Mouse (Mus musculus) layer of hippocampus, adult 6 months (tissue): ENCODE measurements around the gene Wdr19. TPM values are rescaled to one million over a fixed set of nuclear protein-coding genes. Genes with fewer than 3 reads are reported as not detected.

Experiments used
- long read RNA-seq, 2 experiments: library from polyadenylated mRNA; unstranded; transcript quantifications; one replicate each; pipeline ENCODE4 v2.0.0; 2019 to 2020
- polyA plus RNA-seq: library from polyadenylated mRNA; unstranded; fragments of <200 nt; fragmentation: Nextera tagmentation; gene quantifications from 2 replicates; pipeline ENCODE4 v1.2.3, GENCODE M21; 2021

Gene Wdr19
- 7.4 and 7.5 TPM in 2 replicates for polyA plus RNA-seq
- long read RNA-seq, experiment 1, partial matches to known transcripts: 3 of 5 reads
- long read RNA-seq, experiment 1, other reads (novel, unspliced or antisense): 2 of 5 reads
- long read RNA-seq, experiment 2, full-length matches to known transcripts: 27 of 37 reads
- long read RNA-seq, experiment 2, partial matches to known transcripts: 3 of 37 reads
- long read RNA-seq, experiment 2, other reads (novel, unspliced or antisense): 7 of 37 reads

DNA sequence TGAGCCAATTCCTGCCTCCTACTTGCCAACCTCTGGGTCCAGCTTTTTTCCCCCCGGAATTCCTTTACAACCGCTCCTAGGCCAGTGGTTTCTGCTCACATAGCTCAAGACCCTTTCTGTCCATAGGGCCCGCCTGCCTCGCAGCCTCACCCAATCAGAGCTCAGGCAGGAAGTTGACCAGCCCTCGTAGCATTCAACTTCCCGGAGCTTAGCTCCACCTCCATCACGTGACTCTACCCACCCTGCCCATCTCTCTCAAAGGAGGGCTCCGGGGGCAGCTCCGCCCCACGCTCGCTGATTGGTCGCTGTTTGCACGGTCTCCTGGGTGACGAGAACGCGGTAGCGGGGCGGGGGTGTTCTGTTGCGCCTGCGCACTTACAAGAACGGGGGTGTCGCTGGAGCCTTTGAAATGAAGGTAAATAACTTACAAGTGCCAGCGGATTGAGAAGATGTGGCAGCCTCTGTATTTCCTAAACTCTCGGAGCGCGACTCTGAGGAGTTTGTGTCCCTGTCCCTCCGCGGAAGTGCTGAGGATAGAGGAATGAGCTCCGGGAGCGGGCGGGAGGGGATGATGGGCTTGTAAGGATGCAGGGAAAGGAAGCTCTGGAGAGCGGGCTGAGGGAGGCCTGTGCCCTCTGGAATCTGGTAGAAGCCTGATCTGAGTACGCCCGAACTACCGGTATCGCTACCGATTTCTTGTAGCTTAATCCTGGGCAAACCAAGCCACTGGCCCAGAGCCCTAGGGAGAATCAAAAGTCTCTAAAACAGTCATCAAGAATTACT, at the start of gene Wdr19:
Wdr19 (plus strand) TSS at position 351 of the 783 bp plus-strand sequence.

Other genes with a start within 250 kb of the Wdr19 start
- gene Tlr6, start 239.6 kb upstream of the Wdr19 start, polyA plus RNA-seq: 0.21 and 0.26 TPM in 2 replicates
- 6.8 and 8.7 TPM in 2 replicates for gene Fam114a1, start 229.6 kb upstream of the Wdr19 start, polyA plus RNA-seq
- 0.18 and 0.29 TPM in 2 replicates for gene Tmem156, start 107.6 kb upstream of the Wdr19 start, polyA plus RNA-seq
- gene Klhl5, start 92.2 kb upstream of the Wdr19 start, polyA plus RNA-seq: 15.8 and 16.8 TPM in 2 replicates
- gene Rfc1, start 136.0 kb downstream of the Wdr19 start, polyA plus RNA-seq: 39.3 and 43.1 TPM in 2 replicates
- gene Klb, start 148.6 kb downstream of the Wdr19 start, polyA plus RNA-seq: 0.06 TPM in 1 of 2 replicates, not detected in the other
- 2,007 and 2,139 TPM in 2 replicates for gene Rpl9, start 191.7 kb downstream of the Wdr19 start, polyA plus RNA-seq
- gene Lias, start 191.8 kb downstream of the Wdr19 start, polyA plus RNA-seq: 45.9 and 49.3 TPM in 2 replicates
- 12.7 and 16.3 TPM in 2 replicates for gene Ugdh, start 236.3 kb downstream of the Wdr19 start, polyA plus RNA-seq